Mouse (Mus musculus): Measurements from ENCODE around the gene Dqx1. TPM values are rescaled to one million over a fixed set of nuclear protein-coding genes. Genes with fewer than 3 reads are reported as not detected.
A peak's percentile ranks its signal among the peaks of the same experiment; 100 is the strongest.

Dqx1 gene
- polyA plus RNA-seq, 1 experiment from 2014 or later = 6.8 TPM

DNA sequence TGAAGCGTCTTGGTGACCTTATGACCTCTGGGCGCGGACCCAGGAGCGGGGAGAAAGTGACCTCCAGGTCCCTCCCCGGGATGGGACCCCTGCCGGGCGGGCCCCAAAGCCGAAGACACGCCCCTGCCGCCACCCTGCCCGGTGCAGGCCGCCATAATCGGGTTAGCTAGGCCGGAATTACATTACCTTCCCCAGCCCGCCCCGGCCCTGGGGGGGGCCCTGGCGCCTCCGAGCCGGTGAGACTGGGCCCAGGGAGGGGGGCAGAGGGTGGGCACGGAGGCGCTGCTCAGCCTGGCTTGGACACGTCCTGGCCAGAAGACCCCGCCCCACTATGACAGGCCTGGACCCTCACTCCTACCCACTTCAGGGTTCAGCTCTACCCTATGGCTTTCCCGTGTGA, 13.6 kb downstream of the Dqx1 start:
- Histone ChIP-seq H3K9ac (no peak overlapping the region), H3K27me3 (peaks cover 100% of the 10 kb centered on the region), H3K4me2 (peak overlapping the region; percentile 25), H3K4me3 (replicated peaks) (peak overlapping the region; percentile 14; the same call in 1 of the 2 replicates), H3K9me3 (replicated peaks) (no peaks in the 10 kb centered on the region), H3K27ac (replicated peaks) (no peak overlapping the region), H3K4me1 (replicated peaks) (peaks cover 32% of the 10 kb centered on the region), H3K36me3 (replicated peaks) (no peaks in the 10 kb centered on the region)
- WGBS (ENCODE audit: insufficient replicate concordance) = 2% methylated on average over 24 of the region's 24 CpGs
- no peak for ATAC-seq (ENCODE audit: insufficient read depth)

DNA sequence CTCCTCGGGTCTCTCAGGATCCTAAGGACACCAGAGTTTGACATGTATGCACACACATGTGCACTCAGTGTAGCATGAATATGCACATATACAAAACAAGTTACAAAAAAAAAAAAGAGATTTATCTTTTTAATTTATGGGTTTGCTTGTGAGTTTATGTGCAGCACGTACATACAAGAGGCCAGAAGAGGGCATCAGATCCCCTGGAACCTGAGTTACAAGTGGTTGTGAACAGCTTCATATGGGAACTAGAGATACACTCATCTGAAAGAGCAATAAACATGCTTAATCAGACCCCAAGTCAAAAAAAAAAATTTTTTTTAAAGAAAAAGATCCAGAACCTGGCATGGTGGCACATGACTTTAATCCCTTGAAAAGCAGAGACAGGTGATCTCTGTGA, 17.3 kb downstream of the Dqx1 start:
- Histone ChIP-seq H3K4me1 (replicated peaks) (peaks cover 38% of the 10 kb centered on the region), H3K36me3 (replicated peaks) (peaks cover 6% of the 10 kb centered on the region), H3K9ac (no peak overlapping the region), H3K27ac (replicated peaks) (no peak overlapping the region), H3K9me3 (replicated peaks) (no peaks in the 10 kb centered on the region), H3K4me2 (no peak overlapping the region), H3K4me3 (replicated peaks) (no peak overlapping the region), H3K27me3 (peaks cover 77% of the 10 kb centered on the region)
- ATAC-seq (ENCODE audit: insufficient read depth) = no peak
- WGBS (ENCODE audit: insufficient replicate concordance) = 19% methylated on average over 2 of the region's 2 CpGs

DNA sequence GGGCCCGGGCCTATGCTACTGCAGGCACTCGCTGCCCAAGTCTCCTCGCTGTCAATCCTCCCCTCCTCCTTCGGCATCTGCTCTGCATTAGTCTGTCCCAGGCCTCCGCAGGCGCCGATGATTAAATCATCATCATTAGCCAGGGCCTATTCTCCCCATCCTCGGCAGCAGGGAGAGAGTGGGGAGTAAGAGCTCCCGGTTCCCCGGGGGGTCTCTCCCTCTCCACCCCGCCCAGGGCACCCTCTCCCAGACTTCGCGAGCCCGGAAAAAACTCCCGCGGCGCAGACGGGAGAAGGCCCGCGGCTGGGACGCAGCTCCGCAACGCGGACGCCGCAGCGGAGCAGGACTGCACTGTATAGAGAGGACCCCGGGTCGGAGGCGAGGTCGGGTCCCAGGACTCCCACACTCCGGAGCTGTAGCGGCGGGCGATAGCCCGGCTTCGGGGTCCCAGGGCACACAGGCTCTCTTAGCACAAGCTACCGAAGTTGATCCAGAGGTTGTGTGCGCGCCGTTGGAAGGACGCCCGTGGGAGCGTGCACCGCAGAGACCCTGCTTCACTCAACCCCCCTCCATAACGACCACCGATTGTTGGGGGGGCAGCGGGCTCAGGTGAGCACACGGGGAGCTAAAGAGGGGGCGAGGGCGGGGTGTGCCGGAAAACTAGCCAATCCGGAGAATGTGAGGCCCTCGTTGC, 20.1 kb downstream of the Dqx1 start, which contains the start of gene Pcgf1:
TSS of gene Pcgf1 (plus strand) at position 240 of the 694 bp plus-strand sequence.
- peaks cover 32% of the 10 kb centered on the region for H3K4me1 ChIP-seq (replicated peaks)

DNA sequence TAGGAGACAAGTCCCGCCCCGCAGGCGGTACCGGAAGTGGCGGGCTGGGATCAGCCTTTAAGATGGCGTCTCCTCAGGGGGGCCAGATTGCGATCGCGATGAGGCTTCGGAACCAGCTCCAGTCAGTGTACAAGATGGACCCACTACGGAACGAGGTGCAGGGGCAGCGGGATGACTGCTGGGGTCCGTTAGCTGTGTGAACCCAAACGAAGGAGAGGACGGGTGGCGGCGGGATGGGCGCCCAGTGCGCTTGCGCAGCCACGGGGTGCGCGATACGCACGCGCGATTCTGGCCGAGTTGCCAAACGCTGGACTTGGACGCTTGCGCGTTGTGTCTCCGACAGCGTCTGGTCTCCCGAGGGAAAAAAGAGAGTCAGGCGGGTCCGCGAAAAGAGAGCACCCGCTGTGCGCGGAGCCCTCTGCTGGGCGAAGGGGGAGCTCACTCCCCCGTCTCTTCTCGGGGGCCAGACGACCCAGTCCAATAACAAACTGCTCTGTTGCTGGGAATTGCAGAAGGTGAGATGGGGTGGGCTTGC, 20.7 kb downstream of the Dqx1 start:
- Histone ChIP-seq H3K9ac (peak overlapping the region; percentile 78), H3K27me3 (peaks cover 56% of the 10 kb centered on the region), H3K4me1 (replicated peaks) (peaks cover 32% of the 10 kb centered on the region), H3K4me2 (peak overlapping the region; percentile 97), H3K36me3 (replicated peaks) (peaks cover 25% of the 10 kb centered on the region), H3K4me3 (replicated peaks) (peak overlapping the region; percentile 79), H3K27ac (replicated peaks) (peak overlapping the region; percentile 88), H3K9me3 (replicated peaks) (no peaks in the 10 kb centered on the region)
- ATAC-seq (ENCODE audit: insufficient read depth) = peak; percentile 90
- WGBS (ENCODE audit: insufficient replicate concordance) = under 1% methylated on average over 46 of the region's 46 CpGs

More for the DNA sequence above, 20.1 kb downstream of the Dqx1 start, which contains the start of gene Pcgf1:
- peak within 1 kb of the TSS; percentile 78 for H3K9ac ChIP-seq
- peaks cover 25% of the 10 kb centered on the region for H3K36me3 ChIP-seq (replicated peaks)
- H3K27me3 ChIP-seq = peaks cover 56% of the 10 kb centered on the region
- peak within 1 kb of the TSS; percentile 88 for H3K27ac ChIP-seq (replicated peaks)
- H3K4me2 ChIP-seq = peak within 1 kb of the TSS; percentile 97
- WGBS (ENCODE audit: insufficient replicate concordance) = under 1% methylated on average over 54 of the region's 54 CpGs
- H3K4me3 ChIP-seq (replicated peaks) = peak within 1 kb of the TSS; percentile 79
- ATAC-seq (ENCODE audit: insufficient read depth) = peak; percentile 41
- H3K9me3 ChIP-seq (replicated peaks) = no peaks in the 10 kb centered on the region

DNA sequence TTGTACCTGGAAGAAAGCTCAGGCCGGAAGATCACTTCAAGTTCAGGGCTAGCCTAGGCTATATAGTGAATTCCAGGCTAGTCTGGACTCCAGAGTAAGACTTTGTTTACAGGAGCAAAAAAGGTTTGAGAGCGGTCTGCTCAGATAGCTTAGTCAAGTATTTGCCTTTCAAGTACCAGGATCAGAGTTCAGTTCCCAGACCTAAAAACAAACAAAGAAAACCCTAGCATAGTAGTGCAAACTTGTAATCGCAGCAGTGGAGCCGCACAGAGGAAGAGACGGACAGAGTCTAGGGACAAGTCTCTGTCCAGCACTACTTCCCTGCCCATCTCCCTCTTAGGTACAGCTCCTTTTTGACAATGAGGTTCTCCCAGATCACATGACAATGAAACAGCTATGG, 22.6 kb downstream of the Dqx1 start:
- WGBS (ENCODE audit: insufficient replicate concordance) = 91% methylated on average over 5 of the region's 5 CpGs
- H3K27ac ChIP-seq (replicated peaks) = no peak overlapping the region
- H3K36me3 ChIP-seq (replicated peaks) = peaks cover 25% of the 10 kb centered on the region
- peaks cover 56% of the 10 kb centered on the region for H3K27me3 ChIP-seq
- H3K4me1 ChIP-seq (replicated peaks) = peaks cover 32% of the 10 kb centered on the region
- H3K9ac ChIP-seq = no peak overlapping the region
- no peak overlapping the region for H3K4me2 ChIP-seq
- H3K9me3 ChIP-seq (replicated peaks) = no peaks in the 10 kb centered on the region
- no peak for ATAC-seq (ENCODE audit: insufficient read depth)
- H3K4me3 ChIP-seq (replicated peaks) = no peak overlapping the region

DNA sequence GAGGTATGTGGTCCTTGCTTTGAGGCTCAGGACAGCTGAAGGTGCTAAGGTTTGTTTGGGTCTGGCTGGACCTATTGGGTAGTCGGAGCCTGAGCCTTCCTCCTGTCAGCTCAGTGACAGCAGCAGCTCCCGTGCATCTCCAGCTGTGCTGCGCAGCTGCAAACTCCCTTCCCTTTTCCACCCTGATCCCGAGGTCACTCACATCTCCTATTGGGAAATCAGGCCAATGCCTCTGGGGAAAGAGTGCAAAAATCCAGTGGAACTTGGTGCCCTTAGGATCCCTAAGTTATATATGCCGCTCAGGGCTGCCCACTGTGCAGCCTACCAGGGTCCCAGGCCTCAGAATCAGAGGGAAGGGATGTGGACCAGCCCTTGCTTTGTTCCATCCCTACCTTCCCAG, 25.9 kb downstream of the Dqx1 start:
- peaks cover 34% of the 10 kb centered on the region for H3K4me1 ChIP-seq (replicated peaks)
- H3K27me3 ChIP-seq = peaks cover 64% of the 10 kb centered on the region
- no peak overlapping the region for H3K27ac ChIP-seq (replicated peaks)
- no peak overlapping the region for H3K4me2 ChIP-seq
- H3K36me3 ChIP-seq (replicated peaks) = peaks cover 25% of the 10 kb centered on the region
- H3K9me3 ChIP-seq (replicated peaks) = no peaks in the 10 kb centered on the region
- no peak for ATAC-seq (ENCODE audit: insufficient read depth)
- 39% methylated on average over 5 of the region's 5 CpGs for WGBS (ENCODE audit: insufficient replicate concordance)
- H3K9ac ChIP-seq = no peak overlapping the region
- H3K4me3 ChIP-seq (replicated peaks) = no peak overlapping the region

DNA sequence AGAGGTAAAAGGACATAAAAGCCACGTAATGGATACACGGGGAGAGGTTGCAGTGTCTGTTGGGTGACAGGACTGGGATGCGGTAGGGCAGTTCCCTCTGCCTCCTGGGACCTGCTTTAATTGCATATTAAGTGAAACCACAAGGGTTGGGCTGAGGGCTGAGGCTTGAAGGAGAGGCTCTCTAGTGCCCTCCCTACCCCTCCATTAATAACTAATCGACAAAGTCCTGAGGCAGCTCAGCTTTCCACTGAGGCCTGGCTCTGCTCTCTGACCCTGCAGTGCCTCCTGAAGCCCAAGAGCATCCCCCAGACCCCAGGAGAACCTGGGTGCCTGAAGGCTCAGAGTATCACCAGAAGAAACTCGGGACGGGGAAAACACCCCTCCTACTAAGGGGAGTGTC, 26.8 kb downstream of the Dqx1 start:
- no peaks in the 10 kb centered on the region for H3K9me3 ChIP-seq (replicated peaks)
- WGBS (ENCODE audit: insufficient replicate concordance) = 18% methylated on average over 6 of the region's 6 CpGs

DNA sequence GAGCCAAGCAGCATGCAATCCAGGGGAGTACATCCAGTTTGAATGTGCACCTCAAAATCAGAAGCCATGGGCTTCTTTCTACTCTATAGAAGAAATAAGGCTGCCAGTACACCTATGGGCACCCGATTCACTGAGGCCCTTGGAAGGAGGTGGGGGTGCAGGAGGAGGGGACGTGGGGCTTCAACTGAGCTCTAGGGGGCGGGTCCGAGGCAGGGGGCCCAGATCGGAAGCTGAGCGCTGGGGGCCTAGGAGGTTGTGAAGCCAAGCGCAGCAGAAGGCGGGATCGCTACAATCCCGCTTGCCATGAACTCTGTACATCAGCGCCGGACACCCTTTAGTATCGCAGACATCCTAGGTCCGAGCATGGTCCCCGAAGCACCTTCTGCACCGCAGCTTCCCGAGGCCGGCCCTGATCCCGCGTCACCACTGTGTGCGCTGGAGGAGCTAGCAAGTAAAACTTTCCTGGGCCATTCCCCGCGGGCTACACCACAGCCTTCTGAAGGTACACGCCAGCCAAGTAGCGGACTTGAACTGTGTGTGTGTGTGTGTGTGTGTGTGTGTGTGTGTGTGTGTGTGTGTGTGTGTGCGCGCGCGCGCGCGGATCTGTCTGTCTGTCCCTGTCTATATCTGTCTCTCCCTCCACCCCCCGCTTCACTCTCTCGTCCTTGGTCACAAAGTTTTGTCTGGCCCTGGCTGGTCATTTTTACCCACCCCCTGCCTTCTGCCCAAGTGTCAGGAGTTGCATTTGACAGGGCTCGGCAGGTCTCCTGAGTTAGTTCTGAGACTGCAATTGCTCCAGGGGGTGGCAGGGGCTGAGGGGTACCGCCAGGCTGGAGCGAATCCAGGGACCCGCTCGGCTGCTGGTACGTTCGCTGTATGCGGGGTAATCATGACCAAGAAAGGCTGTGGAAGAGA, 28.7 kb downstream of the Dqx1 start, which contains the start of gene Lbx2:
TSS of gene Lbx2 (plus strand) at position 247 of the 915 bp plus-strand sequence.
- no peak within 1 kb of the TSS for H3K9ac ChIP-seq

More for the DNA sequence above, 26.8 kb downstream of the Dqx1 start:
- no peak for ATAC-seq (ENCODE audit: insufficient read depth)
- no peak overlapping the region for H3K9ac ChIP-seq
- no peak overlapping the region for H3K27ac ChIP-seq (replicated peaks)
- H3K4me3 ChIP-seq (replicated peaks) = no peak overlapping the region
- H3K36me3 ChIP-seq (replicated peaks) = peaks cover 24% of the 10 kb centered on the region
- no peak overlapping the region for H3K4me2 ChIP-seq
- peaks cover 24% of the 10 kb centered on the region for H3K4me1 ChIP-seq (replicated peaks)
- H3K27me3 ChIP-seq = peaks cover 74% of the 10 kb centered on the region

DNA sequence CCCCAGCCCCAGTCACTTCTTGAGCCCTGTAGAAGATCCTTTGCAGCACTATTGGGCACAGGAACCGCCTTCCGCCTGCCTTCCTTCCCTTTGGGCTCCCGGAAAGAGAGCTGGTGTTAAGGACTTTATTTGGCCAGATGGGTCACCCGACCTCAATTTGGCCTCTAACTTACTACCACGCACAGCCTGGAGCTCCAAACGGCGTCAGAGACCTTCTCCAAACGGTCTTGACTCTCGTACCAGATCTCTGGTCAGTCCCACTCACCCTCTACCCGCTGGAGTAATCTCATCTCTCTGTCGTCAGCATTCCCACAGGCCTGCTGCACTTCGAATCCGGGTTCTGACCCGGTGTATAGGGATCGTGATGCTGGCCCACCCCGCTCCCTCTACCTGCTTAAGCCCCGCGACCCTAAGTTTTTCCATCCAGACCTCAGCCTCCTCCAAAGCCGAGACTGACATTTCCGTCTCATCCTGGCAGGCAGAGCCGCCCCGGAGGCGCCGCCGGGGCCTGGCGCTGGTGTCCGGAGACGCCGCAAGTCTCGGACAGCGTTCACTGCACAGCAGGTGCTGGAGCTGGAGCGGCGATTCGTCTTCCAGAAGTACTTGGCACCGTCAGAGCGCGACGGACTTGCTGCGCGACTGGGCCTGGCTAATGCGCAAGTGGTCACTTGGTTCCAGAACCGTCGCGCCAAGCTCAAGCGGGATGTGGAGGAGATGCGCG, 29.7 kb downstream of the Dqx1 start:
- H3K27me3 ChIP-seq = peaks cover 98% of the 10 kb centered on the region
- peaks cover 12% of the 10 kb centered on the region; the same call in 1 of the 2 replicates for H3K4me1 ChIP-seq (replicated peaks)
- no peak overlapping the region for H3K27ac ChIP-seq (replicated peaks)
- H3K9ac ChIP-seq = no peak overlapping the region
- H3K36me3 ChIP-seq (replicated peaks) = no peaks in the 10 kb centered on the region
- ATAC-seq (ENCODE audit: insufficient read depth) = no peak
- H3K4me2 ChIP-seq = peak overlapping the region; percentile 44
- peak overlapping the region; percentile 17; the same call in 1 of the 2 replicates for H3K4me3 ChIP-seq (replicated peaks)
- 4% methylated on average over 47 of the region's 47 CpGs for WGBS (ENCODE audit: insufficient replicate concordance)
- no peaks in the 10 kb centered on the region for H3K9me3 ChIP-seq (replicated peaks)

More for the DNA sequence above, 28.7 kb downstream of the Dqx1 start, which contains the start of gene Lbx2:
- 4% methylated on average over 42 of the region's 42 CpGs for WGBS (ENCODE audit: insufficient replicate concordance)
- H3K36me3 ChIP-seq (replicated peaks) = peaks cover 6% of the 10 kb centered on the region; the same call in 1 of the 2 replicates
- 0 out of 2 replicates have a peak within 1 kb of the TSS, but pooled peaks have one; percentile 17 for H3K4me3 ChIP-seq (replicated peaks)
- H3K4me1 ChIP-seq (replicated peaks) = peaks cover 12% of the 10 kb centered on the region; the same call in 1 of the 2 replicates
- no peaks in the 10 kb centered on the region for H3K9me3 ChIP-seq (replicated peaks)
- no peak for ATAC-seq (ENCODE audit: insufficient read depth)
- peak within 1 kb of the TSS; percentile 44 for H3K4me2 ChIP-seq
- H3K27ac ChIP-seq (replicated peaks) = no peak within 1 kb of the TSS
- H3K27me3 ChIP-seq = peaks cover 92% of the 10 kb centered on the region

DNA sequence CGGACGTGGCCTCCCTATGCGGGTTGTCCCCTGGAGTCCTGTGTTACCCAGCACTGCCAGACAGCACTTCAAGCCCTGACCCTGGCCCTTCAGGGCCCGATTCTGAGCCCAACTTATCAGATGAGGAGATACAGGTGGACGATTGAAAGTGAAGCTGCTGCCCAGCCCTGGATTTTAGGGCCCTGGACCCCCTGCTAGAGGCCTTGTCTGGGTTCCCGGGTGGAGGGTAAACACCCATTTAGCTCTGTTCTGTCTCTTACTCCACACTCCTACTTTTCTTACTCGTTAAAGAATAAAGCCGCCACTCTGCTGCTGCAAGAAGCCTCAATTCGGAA, 30.2 kb downstream of the Dqx1 start:
- no peaks in the 10 kb centered on the region for H3K36me3 ChIP-seq (replicated peaks)
- H3K27me3 ChIP-seq = peaks cover 98% of the 10 kb centered on the region
- no peak for ATAC-seq (ENCODE audit: insufficient read depth)
- H3K27ac ChIP-seq (replicated peaks) = no peak overlapping the region
- peak overlapping the region; percentile 17; the same call in 1 of the 2 replicates for H3K4me3 ChIP-seq (replicated peaks)
- peak overlapping the region; percentile 44; the same call in 1 of the 2 replicates for H3K4me2 ChIP-seq
- no peak overlapping the region for H3K9ac ChIP-seq
- peaks cover 12% of the 10 kb centered on the region; the same call in 1 of the 2 replicates for H3K4me1 ChIP-seq (replicated peaks)
- 16% methylated on average over 9 of the region's 9 CpGs for WGBS (ENCODE audit: insufficient replicate concordance)
- no peaks in the 10 kb centered on the region for H3K9me3 ChIP-seq (replicated peaks)
